Mouse (Mus musculus) liver, embryonic 18 days (tissue): ENCODE measurements around the gene Eif4g1. TPM values are rescaled to one million over a fixed set of nuclear protein-coding genes. Genes with fewer than 3 reads are reported as not detected.

Experiments
- polyA plus RNA-seq: library from polyadenylated mRNA; depleted of rRNA; stranded (reverse); fragments of >200 nt; gene quantifications from 2 replicates; pipeline ENCODE4 v1.2.3, GENCODE M21; 2012; rRNA removed

Gene Eif4g1
- 81.5 and 99.1 TPM in 2 replicates for polyA plus RNA-seq

DNA sequence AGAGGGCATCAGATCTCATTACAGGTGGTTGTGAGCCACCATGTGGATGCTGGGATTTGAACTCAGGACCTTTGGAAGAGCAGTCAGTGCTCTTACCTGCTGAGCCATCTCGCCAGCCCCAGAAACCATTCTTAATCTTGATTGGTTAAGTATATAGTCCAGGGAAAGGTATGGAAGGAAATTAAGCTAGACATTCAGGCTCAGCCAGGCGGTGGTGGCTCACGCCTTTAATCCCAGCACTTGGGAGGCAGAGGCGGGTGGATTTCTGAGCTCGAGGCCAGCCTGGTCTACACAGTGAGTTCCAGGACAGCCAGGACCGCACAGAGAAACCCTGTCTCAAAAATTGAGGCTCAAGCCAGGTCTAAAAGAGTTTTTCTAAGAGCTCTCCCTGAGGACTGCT is at the start of gene Eif4g1:
Gene Eif4g1 (plus strand): TSS at position 301 of the 400 bp plus-strand sequence.

DNA sequence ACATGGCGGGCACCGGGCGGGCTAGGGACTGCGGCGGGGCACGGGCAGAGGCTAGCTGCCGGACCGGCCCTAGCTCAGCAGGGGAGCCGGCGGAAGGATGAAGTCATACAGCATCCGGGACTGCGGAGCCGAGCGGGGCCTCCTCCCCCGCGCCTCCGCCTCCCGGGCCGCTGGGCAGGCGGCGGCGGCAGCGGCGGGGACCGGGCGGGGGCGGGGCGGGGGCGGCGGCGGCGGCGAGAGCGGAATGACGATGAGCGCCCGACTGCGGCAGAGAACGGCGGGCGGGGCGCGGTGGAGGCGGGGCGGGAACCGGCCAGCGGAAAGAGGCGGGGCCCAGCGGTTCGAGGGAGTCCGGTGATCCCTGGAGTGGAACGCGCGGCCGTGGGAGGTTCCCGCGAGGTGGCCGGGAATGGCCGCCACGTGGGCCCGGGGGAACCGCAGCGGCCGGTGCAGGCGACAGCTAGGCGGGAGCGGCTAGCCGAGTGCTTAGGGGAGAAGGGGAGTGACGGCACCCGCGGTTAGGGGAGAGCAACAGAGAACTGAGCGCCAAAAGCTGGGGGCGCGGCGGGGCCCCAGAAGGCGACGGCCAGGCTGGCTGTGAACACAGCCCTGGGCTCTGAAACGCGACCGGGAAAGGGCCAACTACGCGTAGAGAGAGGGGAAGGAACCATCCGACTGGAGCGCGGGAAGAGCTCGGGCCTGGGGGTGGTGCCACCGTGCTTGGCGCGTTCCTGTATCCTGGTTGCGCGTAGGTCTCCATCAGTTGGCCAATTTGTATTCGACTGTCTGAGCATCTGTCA is 46.7 kb upstream of the Eif4g1 start, which contains the start of gene Camk2n2:
Gene Camk2n2 (minus strand): TSS at position 97 of the 800 bp plus-strand sequence.

DNA sequence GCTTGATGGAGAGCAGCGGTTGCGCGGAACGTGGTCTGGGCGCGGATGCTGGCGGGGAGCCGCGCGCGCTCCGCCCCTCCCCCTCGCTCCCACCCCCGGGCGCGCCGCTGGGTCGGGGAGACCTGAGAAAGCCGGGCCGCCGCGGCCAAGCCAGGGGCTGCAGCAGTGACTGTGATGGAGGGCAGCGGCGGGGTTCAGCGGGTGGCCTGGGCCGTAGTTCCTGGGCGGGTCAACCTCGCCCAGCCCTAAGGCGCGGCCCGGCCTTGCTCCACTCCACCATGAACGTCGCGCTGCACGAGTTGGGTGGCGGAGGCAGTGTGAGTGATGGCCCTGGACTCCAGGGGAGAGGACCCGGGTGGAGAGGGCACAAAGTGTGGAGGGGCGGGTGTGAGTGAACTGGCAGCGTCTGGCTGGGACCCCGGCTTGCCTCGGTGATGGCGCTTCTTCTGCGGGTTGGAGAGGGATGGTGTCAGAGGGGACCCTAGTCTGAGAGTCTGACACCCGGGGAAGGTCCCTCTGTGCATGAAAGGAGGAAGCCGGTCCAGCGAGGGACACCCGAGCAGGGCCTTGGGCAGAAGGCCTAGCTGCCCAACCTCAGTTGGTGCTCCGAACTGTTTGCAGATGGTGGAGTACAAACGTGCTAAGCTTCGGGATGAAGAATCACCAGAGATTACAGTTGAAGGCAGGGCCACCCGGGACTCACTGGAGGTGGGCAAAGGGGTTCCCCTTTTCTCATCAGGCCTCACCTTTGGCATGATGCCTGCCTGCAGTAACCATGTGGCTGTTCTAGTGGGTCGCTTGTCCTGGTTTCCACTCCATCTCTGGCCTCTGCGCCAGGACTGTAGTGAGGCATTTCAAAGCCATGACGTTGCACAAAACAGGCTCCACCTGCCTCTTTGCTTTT is 38.1 kb upstream of the Eif4g1 start, which contains the start of gene Ece2:
Gene Ece2 (plus strand): TSS at position 98 of the 904 bp plus-strand sequence.

DNA sequence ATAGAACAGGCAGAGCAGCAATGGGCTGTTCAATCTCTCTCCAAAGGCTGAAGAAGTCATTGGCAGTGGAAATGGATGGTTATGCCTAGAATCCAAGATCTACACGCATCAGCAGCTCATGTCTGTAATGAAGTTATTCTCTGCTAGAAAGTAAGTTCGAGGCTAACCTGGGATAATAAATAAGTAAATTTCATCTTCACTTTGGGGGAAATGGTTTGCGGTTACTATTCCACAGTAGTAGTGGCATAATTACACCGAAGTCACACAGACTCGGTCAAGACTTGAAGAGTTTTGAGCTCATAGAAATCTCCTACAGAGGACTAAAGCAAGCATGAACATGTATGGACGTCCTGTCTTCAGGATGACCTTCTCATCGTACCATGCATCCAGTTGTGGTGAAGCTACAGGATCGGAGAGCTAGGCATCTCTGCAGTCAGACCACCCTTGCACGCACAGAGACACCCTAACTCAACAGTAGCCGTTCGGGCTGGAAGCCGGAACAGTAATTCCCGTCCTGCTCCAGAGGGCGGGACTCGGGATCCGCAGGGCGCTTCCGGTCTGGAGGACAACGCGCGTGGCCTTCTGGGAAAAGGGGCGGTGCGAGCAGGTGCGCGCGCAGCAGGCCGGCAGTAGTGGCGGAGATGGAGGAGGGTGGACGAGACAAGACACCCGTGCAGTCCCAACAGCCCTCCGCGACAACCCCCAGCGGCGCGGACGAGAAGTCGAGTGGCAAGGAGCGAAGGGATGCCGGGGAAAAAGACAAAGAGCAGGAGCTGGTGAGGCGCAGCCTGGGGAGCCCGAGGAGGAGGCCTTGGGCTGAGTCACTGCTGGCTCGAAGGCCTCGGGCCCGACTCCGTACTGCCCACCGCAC is 16.8 kb upstream of the Eif4g1 start, which contains the start of gene Psmd2:
Gene Psmd2 (plus strand): TSS at position 577 of the 871 bp plus-strand sequence.

DNA sequence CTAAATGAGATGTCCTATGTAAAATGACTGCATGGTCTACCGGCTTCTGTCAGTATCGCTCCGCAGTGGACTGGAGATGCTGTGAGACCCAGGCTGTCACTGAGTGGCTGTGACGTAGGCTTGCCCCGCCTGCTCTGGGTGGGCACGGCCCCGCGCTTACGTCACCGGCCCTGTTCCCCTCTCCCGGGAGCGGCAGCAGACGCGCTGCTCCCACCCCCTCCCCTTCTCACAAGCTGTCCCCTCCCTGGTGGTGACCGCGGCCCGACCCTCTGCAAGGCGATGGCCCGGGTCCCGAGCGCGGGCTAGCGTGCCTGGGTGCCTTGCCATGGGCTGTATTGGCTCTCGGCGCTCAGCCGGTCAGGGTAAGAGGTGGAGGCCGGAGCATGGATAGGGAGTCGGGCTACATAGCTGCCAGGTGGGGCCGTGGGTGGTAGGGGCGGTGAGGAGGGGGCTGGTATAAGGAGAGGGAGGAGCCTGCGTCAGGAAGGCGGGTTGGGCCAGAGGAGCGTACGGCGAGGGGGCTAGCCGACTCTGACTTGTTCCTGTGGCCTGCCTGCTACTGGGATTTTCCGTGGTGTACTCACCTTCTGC is 25.1 kb downstream of the Eif4g1 start, which contains the start of gene Fam131a:
Gene Fam131a (plus strand): TSS at position 131 of the 591 bp plus-strand sequence.

DNA sequence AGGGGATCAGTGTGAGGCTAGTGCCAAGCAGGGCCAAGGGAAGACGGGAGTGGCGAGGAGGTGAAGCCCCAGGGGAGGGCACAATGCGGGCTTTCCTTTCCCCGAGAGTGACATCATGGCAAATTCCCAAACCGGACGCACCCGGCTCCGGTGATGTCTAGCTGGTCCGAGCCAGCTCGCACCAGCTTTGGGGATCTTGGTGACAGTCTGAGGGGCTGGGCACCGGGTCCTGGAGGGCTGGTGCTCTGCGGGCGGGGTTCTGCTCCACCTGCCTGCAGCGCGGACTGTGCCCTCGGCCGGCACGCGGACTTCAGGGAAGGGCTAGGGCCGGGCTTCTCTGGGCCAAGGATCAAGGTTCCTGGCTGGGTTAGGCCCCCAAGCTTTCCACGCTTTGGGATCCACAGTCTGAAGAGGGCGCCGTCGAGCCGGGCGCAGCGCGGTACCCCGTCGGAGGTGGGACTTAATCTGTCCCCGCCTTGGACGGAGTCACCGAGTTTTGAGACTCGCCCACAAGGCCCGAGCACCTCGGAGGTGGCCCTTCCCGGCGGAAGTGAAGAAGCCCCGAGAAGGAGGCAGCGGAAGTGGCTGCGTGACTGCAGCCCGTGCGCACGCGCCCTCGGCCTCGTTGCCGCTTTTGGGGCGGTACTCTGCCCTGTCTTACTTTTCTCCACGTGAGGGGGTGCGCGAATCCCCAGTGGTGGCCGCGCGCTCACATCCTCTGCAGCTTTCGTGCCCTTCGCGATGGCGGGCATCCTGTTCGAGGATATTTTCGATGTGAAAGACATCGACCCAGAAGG is 49.3 kb downstream of the Eif4g1 start, which contains the start of the genes Polr2h and Clcn2:
Gene Polr2h (plus strand): TSS at position 485 of the 797 bp plus-strand sequence.
Gene Clcn2 (minus strand): TSS at position 566 of the 797 bp plus-strand sequence.

DNA sequence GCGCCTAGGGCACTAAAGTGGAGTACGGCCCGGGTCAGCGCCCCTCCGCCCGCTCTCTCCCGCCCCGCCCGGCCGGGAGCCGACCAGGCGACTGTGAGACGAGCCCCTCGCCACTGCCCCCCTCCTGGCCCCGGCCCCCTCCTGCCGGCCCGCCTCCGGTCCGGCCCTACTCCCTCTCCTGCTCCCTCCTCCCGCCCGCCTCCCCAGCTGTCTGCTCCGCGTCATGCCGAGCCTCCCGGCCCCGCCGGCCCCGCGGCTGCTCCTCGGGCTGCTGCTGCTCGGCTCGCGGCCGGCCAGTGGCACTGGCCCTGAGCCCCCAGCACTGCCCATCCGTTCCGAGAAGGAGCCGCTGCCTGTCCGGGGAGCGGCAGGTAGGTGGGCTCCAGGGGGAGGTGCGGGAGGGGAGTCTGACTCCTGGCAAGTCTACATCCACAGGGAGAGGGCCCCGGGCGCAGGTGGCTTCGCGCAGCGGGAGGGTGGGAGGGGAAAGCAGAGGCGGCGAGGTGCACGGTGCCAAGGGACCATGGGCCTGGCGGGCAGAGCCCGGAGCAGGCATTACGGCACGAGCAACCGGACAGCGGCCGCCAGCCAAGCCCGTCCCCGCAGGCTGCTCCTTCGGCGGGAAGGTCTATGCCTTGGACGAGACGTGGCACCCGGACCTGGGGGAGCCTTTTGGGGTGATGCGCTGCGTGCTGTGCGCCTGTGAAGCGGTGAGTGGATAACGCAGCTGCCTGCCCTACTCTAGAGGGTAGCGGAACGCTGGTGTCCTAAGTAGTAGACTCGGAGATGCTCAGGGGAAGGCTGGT is 65.0 kb downstream of the Eif4g1 start, which contains the start of gene Chrd:
Gene Chrd (plus strand): TSS at position 203 of the 806 bp plus-strand sequence.

DNA sequence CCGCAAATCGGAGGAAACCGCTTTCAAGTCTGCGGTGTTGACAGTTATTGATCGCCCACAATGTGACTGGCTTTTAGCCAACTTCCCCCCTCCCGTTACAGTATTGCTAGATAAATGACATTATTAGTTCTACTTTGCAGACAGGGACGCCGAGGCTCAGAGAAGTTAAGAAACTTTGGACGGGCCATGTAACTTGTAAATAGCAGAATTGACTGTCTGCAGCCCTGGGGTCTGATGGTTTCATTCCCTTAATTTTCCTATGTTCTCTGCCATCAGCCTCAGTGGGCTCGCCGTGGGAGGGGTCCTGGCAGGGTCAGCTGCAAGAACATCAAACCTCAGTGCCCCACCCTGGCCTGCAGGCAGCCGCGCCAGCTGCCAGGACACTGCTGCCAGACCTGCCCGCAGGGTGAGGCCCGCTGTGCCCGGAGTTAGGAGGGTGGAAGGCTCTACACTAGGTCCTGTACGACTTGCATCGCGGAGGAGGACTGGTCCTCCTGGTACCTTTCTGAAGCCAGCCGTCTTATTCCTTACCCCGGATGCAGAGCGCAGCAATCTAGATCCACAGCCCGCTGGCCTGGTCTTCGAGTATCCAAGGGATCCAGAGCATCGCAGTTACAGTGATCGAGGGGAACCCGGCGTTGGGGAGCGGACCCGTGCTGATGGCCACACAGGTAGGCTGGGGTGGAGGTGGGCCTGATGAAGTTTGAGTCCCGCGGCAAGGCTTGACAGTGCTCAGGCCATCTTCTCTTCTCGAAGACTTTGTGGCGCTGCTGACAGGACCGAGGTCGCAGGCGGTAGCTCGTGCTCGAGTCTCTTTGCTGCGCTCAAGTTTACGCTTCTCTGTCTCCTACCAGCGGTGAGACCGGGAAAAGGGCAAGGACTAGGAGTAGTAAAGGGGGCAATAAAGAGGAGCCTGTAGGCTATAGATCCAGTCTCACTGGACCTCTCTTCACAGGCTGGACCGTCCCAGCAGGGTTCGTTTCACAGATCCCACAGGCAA is 65.9 kb downstream of the Eif4g1 start, which contains the start of gene Thpo:
Gene Thpo (minus strand): TSS at position 781 of the 1,000 bp plus-strand sequence.

Other genes with a start within 250 kb of the Eif4g1 start
- gene Abcc5, start 241.9 kb upstream of the Eif4g1 start, polyA plus RNA-seq, result 17.2 and 18.9 TPM in 2 replicates
- 16.9 and 17.2 TPM in 2 replicates for gene Eif2b5, start 169.5 kb upstream of the Eif4g1 start, polyA plus RNA-seq
- 5.8 and 8.0 TPM in 2 replicates for gene Dvl3, start 151.3 kb upstream of the Eif4g1 start, polyA plus RNA-seq
- 288 and 314 TPM in 2 replicates for gene Ap2m1, start 132.8 kb upstream of the Eif4g1 start, polyA plus RNA-seq
- gene Abcf3, start 119.7 kb upstream of the Eif4g1 start, polyA plus RNA-seq, result 15.9 and 18.1 TPM in 2 replicates
- 0.01 and 0.06 TPM in 2 replicates for gene Vwa5b2, start 78.8 kb upstream of the Eif4g1 start, polyA plus RNA-seq
- 11.2 and 11.3 TPM in 2 replicates for gene Eef1akmt4, start 56.7 kb upstream of the Eif4g1 start, polyA plus RNA-seq
- gene Gm49333, start 56.7 kb upstream of the Eif4g1 start, polyA plus RNA-seq, result not detected in 2 replicates
- 6.8 and 8.4 TPM in 2 replicates for gene Alg3, start 56.6 kb upstream of the Eif4g1 start, polyA plus RNA-seq
- gene Camk2n2, start 47.0 kb upstream of the Eif4g1 start, polyA plus RNA-seq, result 0.12 and 0.17 TPM in 2 replicates
- 0.08 and 0.12 TPM in 2 replicates for gene Ece2, start 38.5 kb upstream of the Eif4g1 start, polyA plus RNA-seq
- gene Psmd2, start 16.7 kb upstream of the Eif4g1 start, polyA plus RNA-seq, result 60.9 and 63.6 TPM in 2 replicates
- gene Fam131a, start 24.9 kb downstream of the Eif4g1 start, polyA plus RNA-seq, result 1.7 and 2.2 TPM in 2 replicates
- gene Polr2h, start 49.4 kb downstream of the Eif4g1 start, polyA plus RNA-seq, result 17.4 and 17.9 TPM in 2 replicates
- 13.0 and 19.6 TPM in 2 replicates for gene Clcn2, start 49.4 kb downstream of the Eif4g1 start, polyA plus RNA-seq
- 1.4 and 2.0 TPM in 2 replicates for gene Chrd, start 64.8 kb downstream of the Eif4g1 start, polyA plus RNA-seq
- 5.1 and 6.1 TPM in 2 replicates for gene Thpo, start 66.2 kb downstream of the Eif4g1 start, polyA plus RNA-seq